Mouse (Mus musculus): ENCODE results near the gene Actg1. TPM values are rescaled to one million over a fixed set of nuclear protein-coding genes. Genes with fewer than 3 reads are reported as not detected.

The Actg1 gene
- total and polyA plus RNA-seq, 2 experiments from 2014 or later, result 714 to 751 TPM

DNA sequence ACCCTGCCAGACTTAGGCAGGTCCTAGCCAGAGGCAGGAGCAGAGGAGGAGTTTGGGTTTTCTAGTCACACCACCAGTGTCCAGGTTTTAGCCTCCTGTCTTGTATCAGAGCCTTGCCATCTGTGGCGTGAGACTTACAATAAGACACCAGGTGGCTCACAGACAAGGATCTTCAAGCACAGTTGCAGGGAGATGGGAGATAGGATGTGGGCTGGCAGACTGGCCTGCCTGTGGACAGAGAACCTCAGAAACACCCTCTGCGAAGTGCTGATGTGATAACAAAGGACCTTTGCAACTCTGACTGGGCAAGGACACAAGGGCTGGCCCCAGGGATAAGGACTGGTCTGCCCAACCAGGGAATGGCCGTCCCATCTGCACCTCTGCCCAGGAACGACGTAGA, 48.9 kb downstream of the Actg1 start:
- Histone ChIP-seq H3K9me3 (replicated peaks; ENCODE audit: control insufficient read depth, low read length) (no peaks in the 10 kb centered on the region), H3K27ac (ENCODE audit: low read depth) (no peak overlapping the region), H3K27me3 (ENCODE audit: control insufficient read depth, insufficient read depth, low read length) (no peaks in the 10 kb centered on the region), H3K9ac (replicated peaks; ENCODE audit: low read depth, low read length) (no peak overlapping the region), H3K4me3 (ENCODE audit: low read depth, low read length) (no peak overlapping the region), H3K4me1 (ENCODE audit: control insufficient read depth, insufficient read depth) (peaks cover 11% of the 10 kb centered on the region), H3K4me2 (ENCODE audit: low read depth, low read length) (0 out of 2 replicates have a peak overlapping the region, but pooled peaks have one; percentile 4), H3K36me3 (replicated peaks; ENCODE audit: control insufficient read depth, insufficient read depth, low read length) (no peaks in the 10 kb centered on the region)
- TF ChIP-seq CTCF (IDR thresholded peaks at IDR 0.05; ENCODE audit: low read depth), result no peak
- no peak for TF ChIP-seq EP300 (IDR thresholded peaks at IDR 0.05; ENCODE audit: low read depth)
- ATAC-seq (ENCODE audit: insufficient read depth, low read depth), result no peak; the same call in 1 of the 2 replicates
- DNase-seq (ENCODE audit: low spot score), result no peak
- WGBS, result 32% methylated on average over 5 of the region's 5 CpGs

GRCm38 (mm10) chr11:120298441-120299141, 49.8 kb downstream of the Actg1 start:
- H3K4me2 ChIP-seq (ENCODE audit: low read depth, low read length), result no peak overlapping the region
- ATAC-seq (ENCODE audit: insufficient read depth, low read depth) (no peak), DNase-seq (ENCODE audit: low spot score) (no peak)
- H3K36me3 ChIP-seq (replicated peaks; ENCODE audit: control insufficient read depth, insufficient read depth, low read length), result no peaks in the 10 kb centered on the region
- H3K9ac ChIP-seq (replicated peaks; ENCODE audit: low read depth, low read length), result no peak overlapping the region
- TF ChIP-seq EP300 (IDR thresholded peaks at IDR 0.05; ENCODE audit: low read depth) (no peak), CTCF (IDR thresholded peaks at IDR 0.05; ENCODE audit: low read depth) (no peak)
- H3K27ac ChIP-seq (ENCODE audit: low read depth), result no peak overlapping the region
- no peaks in the 10 kb centered on the region for H3K9me3 ChIP-seq (replicated peaks; ENCODE audit: control insufficient read depth, low read length)
- H3K4me3 ChIP-seq (ENCODE audit: low read depth, low read length), result no peak overlapping the region
- WGBS, result 84% methylated on average over 4 of the region's 4 CpGs
- peaks cover 7% of the 10 kb centered on the region for H3K4me1 ChIP-seq (ENCODE audit: control insufficient read depth, insufficient read depth)
- H3K27me3 ChIP-seq (ENCODE audit: control insufficient read depth, insufficient read depth, low read length), result no peaks in the 10 kb centered on the region

GRCm38 (mm10) chr11:120297767-120298166, 50.6 kb downstream of the Actg1 start:
- no peaks in the 10 kb centered on the region for H3K27me3 ChIP-seq (ENCODE audit: control insufficient read depth, insufficient read depth, low read length)
- ATAC-seq (ENCODE audit: insufficient read depth, low read depth), result no peak; the same call in 1 of the 2 replicates
- no peaks in the 10 kb centered on the region for H3K36me3 ChIP-seq (replicated peaks; ENCODE audit: control insufficient read depth, insufficient read depth, low read length)
- WGBS, result 82% methylated on average over 7 of the region's 7 CpGs
- H3K4me1 ChIP-seq (ENCODE audit: control insufficient read depth, insufficient read depth), result peaks cover 12% of the 10 kb centered on the region
- H3K9me3 ChIP-seq (replicated peaks; ENCODE audit: control insufficient read depth, low read length), result no peaks in the 10 kb centered on the region
- H3K9ac ChIP-seq (replicated peaks; ENCODE audit: low read depth, low read length), result no peak overlapping the region
- no peak for TF ChIP-seq CTCF (IDR thresholded peaks at IDR 0.05; ENCODE audit: low read depth)
- TF ChIP-seq EP300 (IDR thresholded peaks at IDR 0.05; ENCODE audit: low read depth), result no peak
- H3K27ac ChIP-seq (ENCODE audit: low read depth), result no peak overlapping the region
- no peak for DNase-seq (ENCODE audit: low spot score)
- H3K4me3 ChIP-seq (ENCODE audit: low read depth, low read length), result no peak overlapping the region
- H3K4me2 ChIP-seq (ENCODE audit: low read depth, low read length), result no peak overlapping the region

GRCm38 (mm10) chr11:120296305-120297144, 51.8 kb downstream of the Actg1 start:
- Histone ChIP-seq H3K27me3 (ENCODE audit: control insufficient read depth, insufficient read depth, low read length) (no peaks in the 10 kb centered on the region), H3K36me3 (replicated peaks; ENCODE audit: control insufficient read depth, insufficient read depth, low read length) (no peaks in the 10 kb centered on the region), H3K9ac (replicated peaks; ENCODE audit: low read depth, low read length) (no peak overlapping the region), H3K4me1 (ENCODE audit: control insufficient read depth, insufficient read depth) (peaks cover 12% of the 10 kb centered on the region), H3K27ac (ENCODE audit: low read depth) (no peak overlapping the region), H3K9me3 (replicated peaks; ENCODE audit: control insufficient read depth, low read length) (no peaks in the 10 kb centered on the region), H3K4me2 (ENCODE audit: low read depth, low read length) (no peak overlapping the region), H3K4me3 (ENCODE audit: low read depth, low read length) (no peak overlapping the region)
- TF ChIP-seq CTCF (IDR thresholded peaks at IDR 0.05; ENCODE audit: low read depth) (no peak), EP300 (IDR thresholded peaks at IDR 0.05; ENCODE audit: low read depth) (no peak)
- DNase-seq (ENCODE audit: low spot score) (no peak), ATAC-seq (ENCODE audit: insufficient read depth, low read depth) (no peak)
- 45% methylated on average over 13 of the region's 13 CpGs for WGBS

Small RNA genes within 50 kb of the gene (microRNA-seq; reads per million reads assigned to microRNA genes)
- not detected for gene Gm23419
- 2.7 reads per million, percentile 11 among the genes with 10 or more reads in this experiment for gene Mir6935

Other genes starting within 250 kb of the Actg1 start
- 16.4 and 20.4 TPM in 2 replicates for gene Tepsin, start 249.8 kb downstream of the Actg1 start, total RNA-seq (2014; rRNA removed; ENCODE audit: low replicate concordance)
- gene Tepsin, start 249.8 kb downstream of the Actg1 start, polyA plus RNA-seq (2015; fragmentation: Nextera tagmentation; extraction: Ambion mirVana), result 8.6 and 8.7 TPM in 2 replicates
- gene Ndufaf8, start 249.6 kb downstream of the Actg1 start, total RNA-seq (2014; rRNA removed; ENCODE audit: low replicate concordance), result 52.7 and 84.8 TPM in 2 replicates
- 118 and 132 TPM in 2 replicates for gene Ndufaf8, start 249.6 kb downstream of the Actg1 start, polyA plus RNA-seq (2015; fragmentation: Nextera tagmentation; extraction: Ambion mirVana)
- 113 and 139 TPM in 2 replicates for gene Slc38a10, start 197.2 kb downstream of the Actg1 start, total RNA-seq (2014; rRNA removed; ENCODE audit: low replicate concordance)
- 56.2 and 65.9 TPM in 2 replicates for gene Slc38a10, start 197.2 kb downstream of the Actg1 start, polyA plus RNA-seq (2015; fragmentation: Nextera tagmentation; extraction: Ambion mirVana)
- 12.2 and 13.1 TPM in 2 replicates for gene Bahcc1, start 115.6 kb downstream of the Actg1 start, total RNA-seq (2014; rRNA removed; ENCODE audit: low replicate concordance)
- 2.8 and 3.5 TPM in 2 replicates for gene Bahcc1, start 115.6 kb downstream of the Actg1 start, polyA plus RNA-seq (2015; fragmentation: Nextera tagmentation; extraction: Ambion mirVana)
- gene Fscn2, start 13.0 kb upstream of the Actg1 start, total RNA-seq (2014; rRNA removed; ENCODE audit: low replicate concordance), result not detected in 2 replicates
- gene Fscn2, start 13.0 kb upstream of the Actg1 start, polyA plus RNA-seq (2015; fragmentation: Nextera tagmentation; extraction: Ambion mirVana), result 0.65 and 0.68 TPM in 2 replicates
- 46.7 and 70.5 TPM in 2 replicates for gene Faap100, start 30.2 kb upstream of the Actg1 start, total RNA-seq (2014; rRNA removed; ENCODE audit: low replicate concordance)
- 22.3 and 28.6 TPM in 2 replicates for gene Faap100, start 30.2 kb upstream of the Actg1 start, polyA plus RNA-seq (2015; fragmentation: Nextera tagmentation; extraction: Ambion mirVana)
- 59.0 and 66.0 TPM in 2 replicates for gene Nploc4, start 89.2 kb upstream of the Actg1 start, total RNA-seq (2014; rRNA removed; ENCODE audit: low replicate concordance)
- 17.6 and 20.5 TPM in 2 replicates for gene Nploc4, start 89.2 kb upstream of the Actg1 start, polyA plus RNA-seq (2015; fragmentation: Nextera tagmentation; extraction: Ambion mirVana)
- gene Tspan10, start 94.1 kb upstream of the Actg1 start, total RNA-seq (2014; rRNA removed; ENCODE audit: low replicate concordance), result not detected in 2 replicates
- gene Tspan10, start 94.1 kb upstream of the Actg1 start, polyA plus RNA-seq (2015; fragmentation: Nextera tagmentation; extraction: Ambion mirVana), result 0.08 TPM in 1 of 2 replicates, not detected in the other
- not detected in 2 replicates for gene Pde6g, start 105.0 kb upstream of the Actg1 start, total RNA-seq (2014; rRNA removed; ENCODE audit: low replicate concordance)
- 0.29 and 0.33 TPM in 2 replicates for gene Pde6g, start 105.0 kb upstream of the Actg1 start, polyA plus RNA-seq (2015; fragmentation: Nextera tagmentation; extraction: Ambion mirVana)
- gene Oxld1, start 109.5 kb upstream of the Actg1 start, total RNA-seq (2014; rRNA removed; ENCODE audit: low replicate concordance), result 69.2 and 85.3 TPM in 2 replicates
- gene Oxld1, start 109.5 kb upstream of the Actg1 start, polyA plus RNA-seq (2015; fragmentation: Nextera tagmentation; extraction: Ambion mirVana), result 40.1 and 45.3 TPM in 2 replicates
- gene Ccdc137, start 109.6 kb upstream of the Actg1 start, total RNA-seq (2014; rRNA removed; ENCODE audit: low replicate concordance), result 4.7 and 5.7 TPM in 2 replicates
- 11.2 and 12.6 TPM in 2 replicates for gene Ccdc137, start 109.6 kb upstream of the Actg1 start, polyA plus RNA-seq (2015; fragmentation: Nextera tagmentation; extraction: Ambion mirVana)
- gene Arl16, start 119.1 kb upstream of the Actg1 start, total RNA-seq (2014; rRNA removed; ENCODE audit: low replicate concordance), result 35.4 and 48.3 TPM in 2 replicates
- gene Arl16, start 119.1 kb upstream of the Actg1 start, polyA plus RNA-seq (2015; fragmentation: Nextera tagmentation; extraction: Ambion mirVana), result 25.1 and 28.2 TPM in 2 replicates
- 119 and 161 TPM in 2 replicates for gene Mrpl12, start 136.1 kb upstream of the Actg1 start, total RNA-seq (2014; rRNA removed; ENCODE audit: low replicate concordance)
- gene Mrpl12, start 136.1 kb upstream of the Actg1 start, polyA plus RNA-seq (2015; fragmentation: Nextera tagmentation; extraction: Ambion mirVana), result 308 and 315 TPM in 2 replicates
- 66.8 and 74.3 TPM in 2 replicates for gene Slc25a10, start 143.3 kb upstream of the Actg1 start, total RNA-seq (2014; rRNA removed; ENCODE audit: low replicate concordance)
- 30.3 and 33.8 TPM in 2 replicates for gene Slc25a10, start 143.3 kb upstream of the Actg1 start, polyA plus RNA-seq (2015; fragmentation: Nextera tagmentation; extraction: Ambion mirVana)
- gene Gcgr, start 182.2 kb upstream of the Actg1 start, total RNA-seq (2014; rRNA removed; ENCODE audit: low replicate concordance), result 0.23 and 1.9 TPM in 2 replicates
- gene Gcgr, start 182.2 kb upstream of the Actg1 start, polyA plus RNA-seq (2015; fragmentation: Nextera tagmentation; extraction: Ambion mirVana), result 0.81 and 1.3 TPM in 2 replicates
- gene Mcrip1, start 201.2 kb upstream of the Actg1 start, total RNA-seq (2014; rRNA removed; ENCODE audit: low replicate concordance), result 66.9 and 93.5 TPM in 2 replicates
- 136 and 138 TPM in 2 replicates for gene Mcrip1, start 201.2 kb upstream of the Actg1 start, polyA plus RNA-seq (2015; fragmentation: Nextera tagmentation; extraction: Ambion mirVana)
- not detected in 2 replicates for gene Ppp1r27, start 202.6 kb upstream of the Actg1 start, total RNA-seq (2014; rRNA removed; ENCODE audit: low replicate concordance)
- gene Ppp1r27, start 202.6 kb upstream of the Actg1 start, polyA plus RNA-seq (2015; fragmentation: Nextera tagmentation; extraction: Ambion mirVana), result 0.20 TPM in 1 of 2 replicates, not detected in the other
- gene P4hb, start 224.7 kb upstream of the Actg1 start, total RNA-seq (2014; rRNA removed; ENCODE audit: low replicate concordance), result 232 and 241 TPM in 2 replicates
- 261 and 268 TPM in 2 replicates for gene P4hb, start 224.7 kb upstream of the Actg1 start, polyA plus RNA-seq (2015; fragmentation: Nextera tagmentation; extraction: Ambion mirVana)
- 204 and 231 TPM in 2 replicates for gene Arhgdia, start 233.1 kb upstream of the Actg1 start, total RNA-seq (2014; rRNA removed; ENCODE audit: low replicate concordance)
- gene Arhgdia, start 233.1 kb upstream of the Actg1 start, polyA plus RNA-seq (2015; fragmentation: Nextera tagmentation; extraction: Ambion mirVana), result 239 and 245 TPM in 2 replicates
- gene Alyref, start 249.8 kb upstream of the Actg1 start, total RNA-seq (2014; rRNA removed; ENCODE audit: low replicate concordance), result 104 and 132 TPM in 2 replicates
- gene Alyref, start 249.8 kb upstream of the Actg1 start, polyA plus RNA-seq (2015; fragmentation: Nextera tagmentation; extraction: Ambion mirVana), result 147 and 155 TPM in 2 replicates
- 41.1 and 43.4 TPM in 2 replicates for gene Anapc11, start 249.9 kb upstream of the Actg1 start, total RNA-seq (2014; rRNA removed; ENCODE audit: low replicate concordance)
- gene Anapc11, start 249.9 kb upstream of the Actg1 start, polyA plus RNA-seq (2015; fragmentation: Nextera tagmentation; extraction: Ambion mirVana), result 163 and 185 TPM in 2 replicates

Measured in heart, postnatal 0 days (tissue).